Mouse (Mus musculus) lung, embryonic 15.5 days (tissue): Measurements from ENCODE around the gene Gm10803. TPM values are rescaled to one million over a fixed set of nuclear protein-coding genes. Genes with fewer than 3 reads are reported as not detected.
"Not testable (repeated sequence)": the region's sequence is repeated elsewhere in the genome, so short reads cannot be mapped to it uniquely, and the experiment has no call there.

Experiments used
- ATAC-seq: fragments of 200-750 bp; cut with Nextera tagmentation; 2 replicates; pipeline ENCODE4 v1.8.0; 2017; ENCODE audit warnings: moderate number of reproducible peaks, borderline replicate concordance; ENCODE audit not compliant: low FRiP score, low TSS enrichment; ENCODE audit errors: extremely low read depth
- H3K27ac ChIP-seq: fragments of 300-500 bp; sonication (generic); 2 replicates; pipeline ENCODE4 v1.5.1; 2015; ENCODE audit warnings: moderate library complexity, mild to moderate bottlenecking, inconsistent platforms
- H3K27me3 ChIP-seq: fragments of 300-500 bp; sonication (generic); 2 replicates; pipeline ENCODE4 v1.6.1; 2015; ENCODE audit warnings: inconsistent platforms
- H3K36me3 ChIP-seq: fragments of 300-500 bp; sonication (generic); 2 replicates; pipeline ENCODE4 v1.6.1; 2015; ENCODE audit warnings: inconsistent platforms
- H3K4me1 ChIP-seq: fragments of 300-500 bp; sonication (generic); 2 replicates; pipeline ENCODE4 v1.6.1; 2015; ENCODE audit warnings: inconsistent platforms
- H3K4me2 ChIP-seq: fragments of 300-500 bp; sonication (generic); 2 replicates; pipeline ENCODE4 v1.6.1; 2015; ENCODE audit warnings: inconsistent platforms, mild to moderate bottlenecking, moderate library complexity
- H3K4me3 ChIP-seq: fragments of 300-500 bp; sonication (generic); 2 replicates; pipeline ENCODE4 v1.5.1; 2015; ENCODE audit warnings: mild to moderate bottlenecking, inconsistent platforms
- H3K9ac ChIP-seq: fragments of 300-500 bp; sonication (generic); 2 replicates; pipeline ENCODE4 v1.6.1; 2015; ENCODE audit warnings: inconsistent platforms
- H3K9me3 ChIP-seq: fragments of 300-500 bp; sonication (generic); 2 replicates; pipeline ENCODE4 v1.6.1; 2016; ENCODE audit warnings: inconsistent platforms
- WGBS: fragments of 180-500 bp; shearing (Covaris S2); methylation state at CpG from one replicate; pipeline ENCODE4 v1.1.7; 2015; 5-methylcytosine and 5-hydroxymethylcytosine counted together
- polyA plus RNA-seq: library from polyadenylated mRNA; unstranded; fragments of >200 nt; fragmentation: Nextera tagmentation; extraction: Ambion mirVana; gene quantifications from 2 replicates; pipeline ENCODE4 v1.2.1, GENCODE M21; 2015

Gm10803 gene
- not detected in 2 replicates for polyA plus RNA-seq

DNA sequence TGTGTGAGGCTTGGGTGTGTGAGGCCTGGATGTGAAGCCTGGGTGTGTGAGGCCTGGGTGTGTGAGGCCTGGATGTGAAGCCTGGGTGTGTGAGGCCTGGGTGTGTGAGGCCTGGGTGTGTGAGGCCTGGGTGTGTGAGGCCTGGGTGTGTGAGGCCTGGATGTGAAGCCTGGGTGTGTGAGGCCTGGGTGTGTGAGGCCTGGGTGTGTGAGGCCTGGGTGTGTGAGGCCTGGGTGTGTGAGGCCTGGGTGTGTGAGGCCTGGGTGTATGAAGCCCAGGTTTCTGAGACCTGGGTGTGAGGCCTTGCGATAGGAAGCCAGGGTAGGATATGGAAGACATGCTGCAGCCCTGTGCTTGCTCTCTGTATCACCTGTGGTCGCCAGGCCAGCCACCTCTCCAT, at the start of gene Gm10803:
Gene Gm10803 (plus strand): TSS at position 301 of the 400 bp plus-strand sequence.
- WGBS = 84% methylated on average over 2 of the region's 2 CpGs
- not testable (repeated sequence) for ATAC-seq, H3K4me3 ChIP-seq, H3K4me2 ChIP-seq, H3K9ac ChIP-seq, H3K27ac ChIP-seq, H3K36me3 ChIP-seq, H3K27me3 ChIP-seq, H3K4me1 ChIP-seq, H3K9me3 ChIP-seq

DNA sequence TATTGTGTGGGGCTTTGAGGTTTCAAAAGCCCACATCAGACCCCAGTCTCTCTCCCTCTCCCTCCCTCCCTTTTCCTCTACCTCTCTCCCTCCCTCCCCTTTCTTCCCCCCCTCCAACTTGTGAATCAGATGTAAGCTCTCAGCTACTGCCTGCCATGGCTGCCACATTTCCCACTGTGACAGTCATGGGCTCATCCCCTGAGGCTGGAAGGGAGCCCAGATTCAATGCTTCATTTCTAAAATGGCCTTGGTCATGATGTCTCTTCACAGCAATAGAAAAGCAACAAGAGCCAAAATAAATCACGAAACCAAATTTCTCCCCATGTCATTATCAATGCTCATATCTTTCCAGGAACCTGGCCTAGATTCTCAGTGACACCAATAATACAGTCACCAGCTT, 49.5 kb upstream of the Gm10803 start:
- WGBS = 69% methylated on average over 1 of the region's 1 CpGs
- H3K4me3 ChIP-seq = no peak overlapping the region
- no peak for ATAC-seq
- H3K9me3 ChIP-seq = no peaks in the 10 kb centered on the region
- no peaks in the 10 kb centered on the region for H3K27me3 ChIP-seq
- H3K4me2 ChIP-seq = no peak overlapping the region
- H3K4me1 ChIP-seq = no peaks in the 10 kb centered on the region; the same call in 1 of the 2 replicates
- no peaks in the 10 kb centered on the region for H3K36me3 ChIP-seq
- no peak overlapping the region for H3K27ac ChIP-seq
- no peak overlapping the region for H3K9ac ChIP-seq

DNA sequence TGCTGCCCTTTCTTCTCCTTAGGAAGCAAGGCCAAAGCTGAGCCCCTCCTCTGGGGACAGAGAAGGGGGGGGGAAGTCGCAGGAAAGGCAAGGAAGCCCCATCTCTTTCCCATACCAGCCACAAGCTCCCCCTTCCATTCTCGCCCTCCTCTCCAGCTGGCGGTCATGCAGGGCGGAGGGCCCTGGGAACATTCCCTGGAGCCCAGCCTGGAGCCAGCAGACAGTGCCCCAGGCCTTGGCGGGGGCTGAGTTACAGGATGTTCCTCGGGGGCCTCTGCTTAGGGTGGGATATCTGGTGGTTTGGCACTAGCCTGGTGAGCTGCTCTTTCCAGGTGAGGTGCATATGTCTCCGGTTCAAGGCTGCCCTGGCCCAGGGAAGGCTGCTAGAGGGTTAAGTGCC, 48.2 kb upstream of the Gm10803 start:
- ATAC-seq = no peak

DNA sequence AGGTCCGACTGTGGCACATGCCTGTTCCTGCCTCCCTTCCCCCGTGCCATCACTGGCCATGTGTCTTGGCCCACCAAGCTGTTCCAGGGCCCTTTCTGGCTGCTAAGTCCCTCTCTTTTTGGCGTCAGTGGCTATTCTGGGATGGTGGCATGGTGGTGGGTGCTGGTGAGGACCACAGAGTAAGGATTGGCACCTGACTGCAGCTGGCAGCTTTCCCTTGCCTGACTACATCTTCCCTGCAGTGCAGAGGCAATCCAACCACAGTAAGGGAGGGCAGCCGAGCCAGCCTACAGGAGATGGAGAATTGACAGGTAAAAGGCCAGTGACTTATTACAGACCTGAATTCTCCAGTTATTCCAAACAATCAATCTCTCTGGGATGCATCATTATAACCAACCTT, 45.1 kb upstream of the Gm10803 start:
- Histone ChIP-seq H3K36me3 (no peaks in the 10 kb centered on the region), H3K9ac (no peak overlapping the region), H3K27me3 (no peaks in the 10 kb centered on the region; the same call in 1 of the 2 replicates), H3K4me1 (no peaks in the 10 kb centered on the region; the same call in 1 of the 2 replicates), H3K27ac (no peak overlapping the region), H3K9me3 (no peaks in the 10 kb centered on the region), H3K4me2 (no peak overlapping the region), H3K4me3 (no peak overlapping the region)
- ATAC-seq = no peak
- 75% methylated on average over 4 of the region's 4 CpGs for WGBS

More for the DNA sequence above, 48.2 kb upstream of the Gm10803 start:
- H3K36me3 ChIP-seq = no peaks in the 10 kb centered on the region
- no peak overlapping the region for H3K27ac ChIP-seq
- no peak overlapping the region for H3K4me2 ChIP-seq
- H3K4me1 ChIP-seq = no peaks in the 10 kb centered on the region; the same call in 1 of the 2 replicates
- H3K9ac ChIP-seq = no peak overlapping the region
- H3K27me3 ChIP-seq = no peaks in the 10 kb centered on the region
- no peak overlapping the region for H3K4me3 ChIP-seq
- H3K9me3 ChIP-seq = no peaks in the 10 kb centered on the region
- 58% methylated on average over 7 of the region's 7 CpGs for WGBS

DNA sequence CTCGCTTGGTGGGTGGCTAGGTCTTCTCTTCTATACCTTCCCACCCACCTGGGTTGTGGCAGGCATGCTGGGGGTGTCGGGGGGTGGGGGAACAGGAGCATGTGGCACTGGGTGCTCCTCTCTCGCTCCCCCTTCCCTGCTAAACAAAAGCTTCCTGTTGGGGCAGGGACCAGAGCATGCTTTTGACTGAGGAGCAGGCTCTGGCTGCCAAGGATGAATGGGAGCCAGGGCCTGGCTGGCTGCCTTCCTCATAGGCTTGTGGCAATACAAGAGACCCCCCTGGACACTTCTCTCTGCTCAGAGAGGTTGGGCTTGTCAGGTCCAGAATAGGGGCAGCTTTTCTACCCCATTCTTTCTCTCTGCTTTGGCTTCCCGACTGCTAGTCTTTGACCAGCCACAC, 39.3 kb upstream of the Gm10803 start:
- Histone ChIP-seq H3K4me3 (no peak overlapping the region), H3K9me3 (no peaks in the 10 kb centered on the region), H3K4me2 (no peak overlapping the region), H3K27ac (no peak overlapping the region), H3K9ac (no peak overlapping the region), H3K27me3 (no peaks in the 10 kb centered on the region; the same call in 1 of the 2 replicates), H3K36me3 (no peaks in the 10 kb centered on the region), H3K4me1 (0 out of 2 replicates have a peak, but pooled peaks cover 3% of the 10 kb centered on the region)
- 47% methylated on average over 4 of the region's 4 CpGs for WGBS
- ATAC-seq = 0 out of 2 replicates have a peak, but pooled peaks have one; percentile 36

DNA sequence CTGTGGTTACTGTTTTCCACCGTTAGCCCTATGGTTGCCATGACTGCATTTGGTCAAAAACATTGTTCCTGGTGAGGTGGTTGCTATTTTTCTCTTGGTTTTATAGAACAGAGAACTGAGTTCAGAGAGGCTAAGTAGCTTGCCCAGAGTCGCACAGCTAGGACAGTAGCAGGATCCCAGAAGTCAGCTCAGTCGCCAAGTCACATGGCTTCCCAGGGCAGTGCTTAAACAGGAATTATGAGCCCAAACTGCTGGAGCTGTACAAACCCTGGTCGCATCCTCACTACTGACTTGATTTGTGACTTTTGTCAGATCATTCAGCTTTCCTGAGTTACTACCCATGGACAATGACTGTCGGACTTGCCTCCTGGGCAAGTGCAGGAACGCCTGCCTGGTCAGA, 38.8 kb upstream of the Gm10803 start:
- Histone ChIP-seq H3K4me2 (no peak overlapping the region), H3K9me3 (no peaks in the 10 kb centered on the region), H3K4me1 (0 out of 2 replicates have a peak, but pooled peaks cover 3% of the 10 kb centered on the region), H3K4me3 (no peak overlapping the region), H3K27me3 (no peaks in the 10 kb centered on the region; the same call in 1 of the 2 replicates), H3K9ac (no peak overlapping the region), H3K27ac (no peak overlapping the region), H3K36me3 (no peaks in the 10 kb centered on the region)
- no peak for ATAC-seq
- WGBS = 70% methylated on average over 6 of the region's 6 CpGs

DNA sequence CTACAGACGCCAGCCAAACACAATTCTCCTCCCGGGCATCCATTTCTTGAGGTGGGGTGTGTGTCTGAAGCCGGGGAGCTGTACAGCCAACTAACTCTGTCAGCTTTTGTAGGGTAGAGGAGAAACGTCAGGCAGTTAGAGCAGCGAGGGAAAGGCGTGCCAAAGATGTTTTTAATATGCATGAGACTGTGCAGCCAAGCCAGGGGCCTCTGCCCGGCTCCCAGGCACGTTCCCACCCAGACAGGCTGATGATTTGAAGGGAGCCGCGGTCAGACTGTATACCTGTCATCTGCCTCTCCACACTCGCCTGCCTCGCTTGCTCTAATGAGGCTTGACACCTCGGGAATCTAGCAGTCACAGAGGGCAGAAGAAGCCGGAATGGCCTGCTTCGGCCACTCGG, 38.4 kb upstream of the Gm10803 start:
- no peak for ATAC-seq
- 42% methylated on average over 16 of the region's 16 CpGs for WGBS

DNA sequence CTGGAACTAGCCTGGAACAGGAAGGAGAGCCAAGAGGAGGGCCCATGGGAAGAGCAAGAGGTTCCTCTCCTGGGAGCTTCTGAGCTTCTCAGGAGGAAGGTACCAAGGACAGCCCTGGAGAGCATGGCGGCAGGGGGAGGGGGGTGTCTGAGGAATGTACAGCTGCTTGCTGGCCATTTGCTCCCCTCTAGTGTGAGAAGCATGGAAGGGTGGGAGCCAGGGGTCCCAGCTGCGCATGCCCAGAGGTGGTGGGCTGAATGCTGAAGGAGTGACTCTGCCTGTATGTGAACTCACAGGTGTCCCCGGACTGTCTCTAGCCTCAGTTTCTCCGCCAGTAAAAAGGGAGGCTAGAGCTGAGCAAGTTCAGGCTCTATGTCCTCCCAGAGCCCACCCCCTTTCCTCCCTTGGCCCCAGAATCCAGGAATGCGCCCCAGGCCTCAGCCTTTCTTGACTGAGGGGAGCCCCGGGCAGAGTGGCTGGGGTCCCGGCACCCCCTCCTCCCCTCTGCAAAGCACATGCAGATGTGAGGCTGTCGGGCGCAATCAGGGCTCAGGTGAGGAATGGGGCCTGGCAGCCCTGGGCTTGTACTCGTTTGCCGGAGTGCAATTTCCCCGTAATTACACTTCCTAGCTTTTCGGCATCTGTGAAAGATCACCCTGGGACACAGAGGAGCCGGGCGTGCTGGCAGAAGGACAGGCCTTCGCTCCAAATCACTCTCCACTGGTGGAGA, 35.2 kb upstream of the Gm10803 start:
- WGBS = 69% methylated on average over 16 of the region's 16 CpGs

More for the DNA sequence above, 38.4 kb upstream of the Gm10803 start:
- Histone ChIP-seq H3K4me2 (no peak overlapping the region), H3K4me1 (0 out of 2 replicates have a peak, but pooled peaks cover 3% of the 10 kb centered on the region), H3K9ac (no peak overlapping the region), H3K27ac (no peak overlapping the region), H3K27me3 (no peaks in the 10 kb centered on the region; the same call in 1 of the 2 replicates), H3K36me3 (no peaks in the 10 kb centered on the region), H3K9me3 (no peaks in the 10 kb centered on the region), H3K4me3 (no peak overlapping the region)

DNA sequence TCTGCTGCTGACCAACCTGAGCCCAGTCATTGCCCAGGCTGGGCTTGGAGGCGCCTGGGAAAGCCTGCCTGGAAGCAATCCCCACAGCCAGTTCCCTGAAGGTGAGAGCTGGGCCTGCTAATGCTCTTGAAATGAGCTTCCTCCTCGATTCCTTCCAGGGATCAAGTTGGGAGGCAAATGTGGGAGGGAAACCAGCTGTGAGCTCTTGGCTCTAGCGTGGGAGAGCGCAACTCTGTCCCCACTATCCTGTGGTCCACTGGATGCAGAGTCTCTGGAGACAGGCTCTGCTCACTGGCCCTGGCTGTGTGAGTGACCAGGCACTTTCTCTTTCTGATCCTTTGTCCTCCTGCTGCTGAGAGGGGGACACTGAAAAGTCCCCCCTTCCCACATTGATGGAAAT, 30.8 kb upstream of the Gm10803 start:
- Histone ChIP-seq H3K9me3 (no peaks in the 10 kb centered on the region), H3K4me3 (no peak overlapping the region), H3K36me3 (no peaks in the 10 kb centered on the region), H3K27ac (no peak overlapping the region), H3K27me3 (no peaks in the 10 kb centered on the region), H3K4me1 (0 out of 2 replicates have a peak, but pooled peaks cover 4% of the 10 kb centered on the region), H3K4me2 (no peak overlapping the region), H3K9ac (no peak overlapping the region)
- ATAC-seq = no peak
- 43% methylated on average over 4 of the region's 4 CpGs for WGBS

More for the DNA sequence above, 35.2 kb upstream of the Gm10803 start:
- Histone ChIP-seq H3K9ac (no peak overlapping the region), H3K4me3 (no peak overlapping the region), H3K9me3 (no peaks in the 10 kb centered on the region), H3K27ac (no peak overlapping the region), H3K4me1 (0 out of 2 replicates have a peak, but pooled peaks cover 3% of the 10 kb centered on the region), H3K27me3 (no peaks in the 10 kb centered on the region; the same call in 1 of the 2 replicates), H3K4me2 (no peak overlapping the region), H3K36me3 (no peaks in the 10 kb centered on the region)
- peak; percentile 27; the same call in 1 of the 2 replicates for ATAC-seq

DNA sequence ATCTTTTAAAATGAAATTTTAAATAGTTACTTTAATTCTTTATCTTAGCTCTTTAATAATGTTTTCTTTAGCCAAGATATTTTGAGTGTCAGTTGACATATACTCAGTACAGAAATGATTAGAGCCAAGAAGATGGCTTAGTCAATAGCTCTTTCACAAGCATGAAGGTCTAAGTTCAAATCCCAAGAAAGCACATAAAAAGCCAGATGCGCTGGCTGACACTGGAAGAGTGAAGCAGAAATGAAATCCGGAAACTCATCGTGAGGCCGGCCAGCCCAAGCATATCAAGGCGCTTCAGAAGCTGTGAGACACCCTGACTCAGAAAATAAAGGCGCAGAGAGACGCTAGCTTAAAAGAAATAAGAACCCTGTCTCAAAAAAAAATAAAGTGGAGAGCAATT, 26.5 kb upstream of the Gm10803 start:
- WGBS = 52% methylated on average over 7 of the region's 7 CpGs
- no peak overlapping the region for H3K4me3 ChIP-seq
- H3K4me1 ChIP-seq = peaks cover 23% of the 10 kb centered on the region
- no peaks in the 10 kb centered on the region for H3K9me3 ChIP-seq
- ATAC-seq = no peak
- no peak overlapping the region for H3K4me2 ChIP-seq
- no peak overlapping the region for H3K9ac ChIP-seq
- no peaks in the 10 kb centered on the region for H3K27me3 ChIP-seq
- H3K36me3 ChIP-seq = no peaks in the 10 kb centered on the region
- H3K27ac ChIP-seq = no peak overlapping the region

DNA sequence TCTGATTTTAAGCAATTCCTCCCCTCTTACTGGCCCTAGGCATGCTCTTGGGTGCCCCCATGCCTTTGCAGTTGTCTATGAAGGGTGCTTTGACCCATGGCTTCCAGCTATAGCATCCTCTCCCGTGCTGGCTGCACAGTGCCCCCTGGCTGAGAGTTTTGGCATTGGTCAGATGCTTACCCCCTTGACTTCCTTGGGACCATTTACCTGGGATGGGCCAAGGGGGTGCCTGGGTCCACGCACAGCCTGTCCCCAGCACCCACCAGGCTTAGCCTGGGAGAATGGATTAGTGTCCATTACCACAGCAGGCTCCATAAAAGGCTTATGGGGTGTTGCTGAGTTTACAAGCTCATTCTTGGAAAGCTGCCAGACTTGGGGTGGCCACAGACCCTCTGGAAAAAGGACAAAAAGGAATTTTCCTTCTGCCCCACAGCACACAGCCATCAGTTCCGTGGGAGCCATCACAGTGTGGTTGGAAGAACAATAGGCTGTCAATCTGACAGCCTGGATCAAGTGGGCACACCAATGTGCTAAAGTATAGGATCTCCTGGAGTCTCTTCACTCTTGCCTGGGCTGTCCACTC, 22.9 kb upstream of the Gm10803 start:
- 40% methylated on average over 3 of the region's 3 CpGs for WGBS
- Histone ChIP-seq H3K9ac (no peak overlapping the region), H3K4me3 (no peak overlapping the region), H3K4me1 (peaks cover 23% of the 10 kb centered on the region), H3K9me3 (no peaks in the 10 kb centered on the region), H3K4me2 (no peak overlapping the region), H3K27ac (no peak overlapping the region), H3K36me3 (no peaks in the 10 kb centered on the region), H3K27me3 (no peaks in the 10 kb centered on the region)
- no peak; the same call in 1 of the 2 replicates for ATAC-seq

DNA sequence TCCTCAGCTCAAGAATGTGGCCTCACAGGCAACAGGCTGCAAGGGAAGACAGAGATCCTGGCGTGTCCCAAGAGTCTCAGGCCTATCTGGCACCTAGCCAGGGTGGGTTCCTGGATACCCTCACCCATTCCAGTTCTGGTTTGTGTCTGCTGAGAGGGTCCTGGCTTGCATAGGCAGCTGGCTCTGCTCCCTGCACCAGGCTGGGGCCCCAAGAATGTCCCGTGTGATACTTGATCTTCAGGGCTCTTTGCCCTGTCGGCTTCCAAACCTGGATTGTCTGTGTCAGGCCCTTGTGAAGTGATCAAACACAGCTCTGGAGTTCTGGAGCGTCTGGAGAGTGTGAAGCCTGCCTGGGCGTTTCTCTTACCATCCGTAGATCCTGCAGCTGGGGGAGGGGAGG, 22.2 kb upstream of the Gm10803 start:
- no peaks in the 10 kb centered on the region for H3K36me3 ChIP-seq
- peaks cover 23% of the 10 kb centered on the region for H3K4me1 ChIP-seq
- ATAC-seq = no peak
- no peaks in the 10 kb centered on the region for H3K9me3 ChIP-seq
- 17% methylated on average over 6 of the region's 6 CpGs for WGBS
- H3K4me2 ChIP-seq = no peak overlapping the region
- no peak overlapping the region for H3K9ac ChIP-seq
- no peaks in the 10 kb centered on the region for H3K27me3 ChIP-seq
- H3K27ac ChIP-seq = no peak overlapping the region
- no peak overlapping the region for H3K4me3 ChIP-seq
